Mouse (Mus musculus) MEL (cell line): ENCODE results near the gene Rora.

ENCODE experiments used
- BHLHE40 ChIP-seq: IDR thresholded peaks from 2 replicates; pipeline ENCODE4 v1.6.1; 2012; ENCODE audit warnings: low read depth, mild to moderate bottlenecking, inconsistent platforms, low read length, improper control_type of control experiment, borderline replicate concordance
- CHD2 ChIP-seq: IDR thresholded peaks from 2 replicates; pipeline ENCODE4 v1.6.1; 2011; ENCODE audit warnings: low read length, improper control_type of control experiment
- CTCF ChIP-seq, 3 experiments: IDR thresholded peaks in 2 of 3; conservative IDR thresholded peaks in 1 of 3; 2 replicates each; pipeline ENCODE4 v1.5.1; 2011 to 2012; ENCODE audit warnings: low read length in 3 of 3, low read depth in 2 of 3, mild to moderate bottlenecking in 2 of 3, improper control_type of control experiment in 1 of 3, inconsistent platforms in 1 of 3, mixed read lengths in 1 of 3, moderate library complexity in 1 of 3; ENCODE audit not compliant: control insufficient read depth in 1 of 3, insufficient read depth in 1 of 3, poor library complexity in 1 of 3, severe bottlenecking in 1 of 3
- ELF1 ChIP-seq: IDR thresholded peaks from 2 replicates; pipeline ENCODE4 v1.6.1; 2014; ENCODE audit warnings: low read depth, mild to moderate bottlenecking, inconsistent platforms, low read length, improper control_type of control experiment, moderate library complexity
- ETS1 ChIP-seq: IDR thresholded peaks from 2 replicates; pipeline ENCODE4 v1.6.1; 2012; ENCODE audit warnings: low read depth, mild to moderate bottlenecking, inconsistent platforms, low read length, improper control_type of control experiment, moderate library complexity
- HCFC1 ChIP-seq: IDR thresholded peaks from 2 replicates; pipeline ENCODE4 v1.6.1; 2012; ENCODE audit warnings: low read depth, mild to moderate bottlenecking, inconsistent platforms, low read length, improper control_type of control experiment, moderate library complexity
- KAT2A ChIP-seq: conservative IDR thresholded peaks from 2 replicates; pipeline ENCODE4 v1.6.1; 2012; ENCODE audit warnings: low read depth, low read length, improper control_type of control experiment, inconsistent platforms
- MEF2A ChIP-seq: IDR thresholded peaks from 2 replicates; pipeline ENCODE4 v1.6.1; 2014; ENCODE audit warnings: low read depth, mild to moderate bottlenecking, inconsistent platforms, low read length, improper control_type of control experiment; ENCODE audit not compliant: poor library complexity, insufficient replicate concordance, severe bottlenecking; ENCODE audit errors: extremely low read depth
- MYC ChIP-seq: IDR thresholded peaks from 2 replicates; pipeline ENCODE4 v1.6.1; 2011; ENCODE audit warnings: low read depth, mild to moderate bottlenecking, low read length, improper control_type of control experiment, moderate library complexity
- POLR2A ChIP-seq, 2 experiments: IDR thresholded peaks; 2 replicates each; pipeline ENCODE4 v1.6.1; 2011 to 2012; ENCODE audit warnings: low read length in 2 of 2, mild to moderate bottlenecking in 2 of 2, control low read depth in 1 of 2, improper control_type of control experiment in 1 of 2, low read depth in 1 of 2, moderate library complexity in 1 of 2; ENCODE audit not compliant: control insufficient read depth in 1 of 2, insufficient read depth in 1 of 2, poor library complexity in 1 of 2
- POLR2AphosphoS2 ChIP-seq: IDR thresholded peaks from 2 replicates; pipeline ENCODE4 v1.6.1; 2011; ENCODE audit warnings: low read length, improper control_type of control experiment
- TAL1 ChIP-seq: IDR thresholded peaks from 2 replicates; pipeline ENCODE4 v1.6.1; 2012; ENCODE audit warnings: mild to moderate bottlenecking, inconsistent platforms, low read length, moderate library complexity, mixed read lengths

DNA sequence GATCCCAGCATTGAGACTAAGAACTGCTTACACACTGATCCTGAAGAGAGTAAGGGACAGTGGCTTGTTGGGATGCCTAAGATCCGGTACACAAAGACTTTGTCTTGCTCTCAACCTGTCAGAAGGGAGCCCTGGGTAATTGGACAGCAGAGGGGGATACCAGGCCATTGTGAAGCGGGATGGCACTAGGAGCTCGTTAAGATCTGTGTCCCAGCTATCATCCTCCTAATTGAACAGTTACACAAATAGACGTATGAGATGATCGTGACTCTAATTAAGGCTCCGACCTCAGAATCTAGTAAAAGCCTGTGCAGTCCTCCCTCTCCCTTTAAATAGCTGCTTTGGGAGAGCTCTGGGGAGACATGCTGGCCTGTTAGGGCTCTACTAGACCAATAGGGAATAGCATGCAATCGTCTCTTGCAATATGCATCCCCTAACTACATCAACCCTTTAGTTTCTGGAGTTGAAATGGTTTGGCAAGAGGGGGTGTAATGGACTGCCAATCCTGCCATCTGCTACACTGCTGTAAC, 359.7 kb downstream of the Rora start:
- TF ChIP-seq BHLHE40 (no peak), HCFC1 (no peak), POLR2A (IDR thresholded peaks at IDR 0.05; ENCODE audit: control insufficient read depth in 1 of 2, insufficient read depth in 1 of 2, low read depth in 1 of 2, low read length in 2 of 2, poor library complexity in 1 of 2) (no peak), CTCF (IDR thresholded peaks at IDR 0.05 in 2 of 3, conservative IDR thresholded peaks at IDR 0.05 in 1 of 3; ENCODE audit: control insufficient read depth in 1 of 3, insufficient read depth in 1 of 3, low read depth in 2 of 3, low read length in 3 of 3, poor library complexity in 1 of 3, severe bottlenecking in 1 of 3) (no peak), MYC (no peak), CHD2 (no peak), POLR2AphosphoS2 (no peak), MEF2A (no peak), TAL1 (no peak), ELF1 (no peak), ETS1 (no peak), KAT2A (no peak)
